Mouse (Mus musculus) forebrain, embryonic 10.5 days (tissue): ENCODE data around the gene Parp16. TPM values are rescaled to one million over a fixed set of nuclear protein-coding genes. Genes with fewer than 3 reads are reported as not detected.
"Not testable (repeated sequence)": the region's sequence is repeated elsewhere in the genome, so short reads cannot be mapped to it uniquely, and the experiment has no call there.

Source experiments
- DNase-seq: peaks from one replicate; pipeline ENCODE4 v3.0.0-alpha.2; 2017; ENCODE audit warnings: low spot score; ENCODE audit errors: extremely low spot score
- H3K27ac ChIP-seq: fragments of 300-500 bp; sonication (generic); 2 replicates; pipeline ENCODE4 v1.5.1; 2016; ENCODE audit warnings: mild to moderate bottlenecking
- H3K27me3 ChIP-seq: fragments of 300-500 bp; sonication (generic); 2 replicates; pipeline ENCODE4 v1.6.1; 2016; ENCODE audit warnings: mild to moderate bottlenecking; ENCODE audit not compliant: poor library complexity, severe bottlenecking
- H3K36me3 ChIP-seq: fragments of 300-500 bp; sonication (generic); replicated peaks from 2 replicates; pipeline ENCODE4 v1.6.1; 2016; ENCODE audit warnings: mild to moderate bottlenecking, moderate library complexity
- H3K4me1 ChIP-seq: fragments of 300-500 bp; sonication (generic); 2 replicates; pipeline ENCODE4 v1.6.1; 2016
- H3K4me3 ChIP-seq: fragments of 300-500 bp; sonication (generic); 2 replicates; pipeline ENCODE4 v1.5.1; 2016; ENCODE audit warnings: mild to moderate bottlenecking, moderate library complexity
- H3K9me3 ChIP-seq: fragments of 300-500 bp; sonication (generic); 2 replicates; pipeline ENCODE4 v1.6.1; 2016; ENCODE audit warnings: mild to moderate bottlenecking, moderate library complexity
- WGBS: fragments of 180-500 bp; shearing (Covaris S2); methylation state at CpG from one replicate; pipeline ENCODE4 v1.1.7; 2016; 5-methylcytosine and 5-hydroxymethylcytosine counted together
- polyA plus RNA-seq: library from polyadenylated mRNA; unstranded; fragments of >200 nt; fragmentation: Nextera tagmentation; extraction: Ambion mirVana; gene quantifications from 2 replicates; pipeline ENCODE4 v1.2.1, GENCODE M21; 2016

The Parp16 gene
- polyA plus RNA-seq, 1 experiment from 2014 or later = 8.5 TPM

DNA sequence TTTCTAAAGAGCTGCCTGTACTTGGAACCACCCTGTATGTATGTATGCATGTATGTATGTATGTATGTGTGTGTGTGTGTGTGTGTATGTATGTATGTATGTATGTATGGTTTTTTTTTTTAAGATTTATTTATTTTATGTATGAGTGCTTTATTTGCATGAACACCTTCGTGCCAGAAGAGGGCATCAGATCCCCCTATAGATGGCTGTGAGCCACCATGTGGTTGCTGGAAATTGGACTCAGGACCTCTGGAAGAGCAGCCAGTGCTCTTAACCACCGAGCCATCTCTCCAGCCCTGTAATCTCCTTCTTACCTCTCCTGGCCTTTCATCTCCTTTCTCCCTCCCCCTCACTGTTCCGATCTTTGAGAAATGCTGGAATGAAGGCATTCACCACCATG lies 25.2 kb downstream of the Parp16 start:
- H3K27ac ChIP-seq, H3K4me3 ChIP-seq, H3K9me3 ChIP-seq, H3K27me3 ChIP-seq, DNase-seq, H3K36me3 ChIP-seq: not testable (repeated sequence)
- peaks cover 33% of the 10 kb centered on the region for H3K4me1 ChIP-seq
- 47% methylated on average over 3 of the region's 3 CpGs for WGBS

DNA sequence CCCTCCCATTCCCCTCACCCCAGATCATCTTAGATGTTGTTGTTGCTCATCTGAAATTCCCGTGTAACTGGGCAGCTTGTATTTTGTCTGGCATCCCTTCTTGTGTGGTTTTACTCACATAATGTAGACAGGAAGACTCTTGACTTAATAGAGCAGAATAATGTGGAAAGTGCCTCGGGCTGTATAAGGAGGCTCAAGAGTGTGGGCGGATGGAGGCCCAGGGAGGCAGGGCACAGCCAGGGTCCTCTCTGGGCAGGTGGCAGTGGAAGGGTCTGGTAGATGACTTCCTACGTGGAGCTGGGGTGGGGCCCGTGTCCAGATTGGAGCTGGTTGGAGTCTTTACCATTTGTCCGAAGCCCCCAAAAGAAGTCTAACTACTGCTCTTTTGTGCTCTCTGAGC lies 28.8 kb downstream of the Parp16 start:
- H3K36me3 ChIP-seq = no peaks in the 10 kb centered on the region
- no peaks in the 10 kb centered on the region for H3K9me3 ChIP-seq
- H3K4me3 ChIP-seq = no peak overlapping the region
- H3K27ac ChIP-seq = no peak overlapping the region
- DNase-seq = no peak
- H3K27me3 ChIP-seq = no peaks in the 10 kb centered on the region
- WGBS = 87% methylated on average over 6 of the region's 6 CpGs
- H3K4me1 ChIP-seq = 0 out of 2 replicates have a peak, but pooled peaks cover 4% of the 10 kb centered on the region

- no peak overlapping the region for H3K4me3 ChIP-seq
Measured at GRCm38 (mm10) chr9:65225795-65226194, 30.6 kb downstream of the Parp16 start.

GRCm38 (mm10) chr9:65230250-65230649 lies 35.1 kb downstream of the Parp16 start:
- H3K9me3 ChIP-seq = no peaks in the 10 kb centered on the region
- H3K4me1 ChIP-seq = 0 out of 2 replicates have a peak, but pooled peaks cover 3% of the 10 kb centered on the region
- peaks cover 19% of the 10 kb centered on the region for H3K36me3 ChIP-seq
- H3K27me3 ChIP-seq = no peaks in the 10 kb centered on the region
- WGBS = 75% methylated on average over 6 of the region's 6 CpGs
- DNase-seq = no peak
- no peak overlapping the region for H3K4me3 ChIP-seq
- no peak overlapping the region for H3K27ac ChIP-seq

More at GRCm38 (mm10) chr9:65225795-65226194, 30.6 kb downstream of the Parp16 start:
- Histone ChIP-seq H3K36me3 (peaks cover 11% of the 10 kb centered on the region), H3K27ac (no peak overlapping the region), H3K9me3 (no peaks in the 10 kb centered on the region), H3K4me1 (0 out of 2 replicates have a peak, but pooled peaks cover under 1% of the 10 kb centered on the region), H3K27me3 (no peaks in the 10 kb centered on the region)
- peak; percentile 27 for DNase-seq
- WGBS = 29% methylated on average over 4 of the region's 4 CpGs

DNA sequence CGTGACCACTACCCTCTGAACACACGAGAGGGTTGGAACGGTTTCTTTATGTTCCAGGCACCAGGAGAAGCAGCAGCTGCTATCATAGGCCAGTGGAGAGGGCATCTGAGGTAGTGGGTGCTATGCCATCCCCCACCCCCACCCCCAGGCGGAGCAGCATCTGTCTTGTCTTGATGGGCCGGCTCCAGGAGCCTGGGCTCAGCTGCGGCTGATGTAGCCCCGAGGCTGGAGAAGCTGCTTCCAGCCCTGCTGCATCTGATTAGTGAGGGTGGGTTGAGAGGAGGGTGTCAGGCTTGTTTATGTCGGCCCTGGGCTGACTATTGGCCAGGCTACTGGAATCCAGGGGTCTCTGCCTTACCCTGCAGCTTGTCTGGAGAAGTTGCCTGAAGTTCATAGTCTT lies 36.1 kb downstream of the Parp16 start:
- WGBS = 68% methylated on average over 8 of the region's 8 CpGs
- 0 out of 2 replicates have a peak, but pooled peaks cover 3% of the 10 kb centered on the region for H3K4me1 ChIP-seq
- no peak overlapping the region for H3K4me3 ChIP-seq
- peaks cover 23% of the 10 kb centered on the region for H3K36me3 ChIP-seq
- H3K27ac ChIP-seq = peak overlapping the region; percentile 13; the same call in 1 of the 2 replicates
- no peaks in the 10 kb centered on the region for H3K27me3 ChIP-seq
- no peaks in the 10 kb centered on the region for H3K9me3 ChIP-seq
- DNase-seq = no peak

- 0 out of 2 replicates have a peak, but pooled peaks cover 3% of the 10 kb centered on the region for H3K4me1 ChIP-seq
- no peak overlapping the region for H3K4me3 ChIP-seq
- no peak overlapping the region for H3K27ac ChIP-seq
- no peaks in the 10 kb centered on the region for H3K27me3 ChIP-seq
- WGBS = 93% methylated on average over 9 of the region's 9 CpGs
- H3K36me3 ChIP-seq = peaks cover 28% of the 10 kb centered on the region
- H3K9me3 ChIP-seq = no peaks in the 10 kb centered on the region
- DNase-seq = no peak
Measured at GRCm38 (mm10) chr9:65233243-65233985, 38.3 kb downstream of the Parp16 start.

- Histone ChIP-seq H3K4me1 (0 out of 2 replicates have a peak, but pooled peaks cover 3% of the 10 kb centered on the region), H3K36me3 (peaks cover 31% of the 10 kb centered on the region), H3K9me3 (no peaks in the 10 kb centered on the region), H3K27ac (no peak overlapping the region), H3K4me3 (no peak overlapping the region), H3K27me3 (no peaks in the 10 kb centered on the region)
- DNase-seq = no peak
- WGBS = 88% methylated on average over 3 of the region's 3 CpGs
Measured at GRCm38 (mm10) chr9:65234734-65235133, 39.6 kb downstream of the Parp16 start.

- Histone ChIP-seq H3K27me3 (no peaks in the 10 kb centered on the region), H3K36me3 (peaks cover 22% of the 10 kb centered on the region), H3K9me3 (no peaks in the 10 kb centered on the region)
Measured at GRCm38 (mm10) chr9:65235601-65236000, 40.4 kb downstream of the Parp16 start.

DNA sequence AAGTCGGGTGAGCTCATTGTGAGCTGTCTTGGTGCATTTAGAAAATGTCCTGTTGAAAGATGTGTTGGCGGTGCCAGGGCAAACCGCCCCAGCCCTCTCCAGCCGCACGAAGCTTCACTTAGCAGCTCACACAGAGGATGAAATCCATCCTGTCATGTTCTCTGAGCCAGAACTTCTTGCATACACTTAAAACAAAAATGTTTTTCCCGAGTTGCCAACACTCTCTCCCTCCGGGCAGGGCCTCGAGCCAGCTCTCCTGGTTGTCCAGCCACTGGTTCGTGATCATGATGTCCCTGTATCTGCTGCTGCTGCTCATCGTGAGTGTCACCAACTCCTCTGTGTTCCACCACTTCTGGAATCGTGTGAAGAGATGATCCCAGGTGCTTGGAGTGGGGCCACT lies 42.5 kb downstream of the Parp16 start:
- H3K27ac ChIP-seq = no peak overlapping the region
- no peak overlapping the region for H3K4me3 ChIP-seq
- 91% methylated on average over 11 of the region's 11 CpGs for WGBS
- H3K27me3 ChIP-seq = no peaks in the 10 kb centered on the region
- no peak for DNase-seq
- H3K36me3 ChIP-seq = peaks cover 19% of the 10 kb centered on the region
- H3K9me3 ChIP-seq = no peaks in the 10 kb centered on the region
- peaks cover 6% of the 10 kb centered on the region; the same call in 1 of the 2 replicates for H3K4me1 ChIP-seq

More at GRCm38 (mm10) chr9:65235601-65236000, 40.4 kb downstream of the Parp16 start:
- WGBS = 66% methylated on average over 1 of the region's 1 CpGs
- Histone ChIP-seq H3K4me3 (no peak overlapping the region), H3K4me1 (peaks cover 4% of the 10 kb centered on the region; the same call in 1 of the 2 replicates), H3K27ac (no peak overlapping the region)
- DNase-seq = no peak

DNA sequence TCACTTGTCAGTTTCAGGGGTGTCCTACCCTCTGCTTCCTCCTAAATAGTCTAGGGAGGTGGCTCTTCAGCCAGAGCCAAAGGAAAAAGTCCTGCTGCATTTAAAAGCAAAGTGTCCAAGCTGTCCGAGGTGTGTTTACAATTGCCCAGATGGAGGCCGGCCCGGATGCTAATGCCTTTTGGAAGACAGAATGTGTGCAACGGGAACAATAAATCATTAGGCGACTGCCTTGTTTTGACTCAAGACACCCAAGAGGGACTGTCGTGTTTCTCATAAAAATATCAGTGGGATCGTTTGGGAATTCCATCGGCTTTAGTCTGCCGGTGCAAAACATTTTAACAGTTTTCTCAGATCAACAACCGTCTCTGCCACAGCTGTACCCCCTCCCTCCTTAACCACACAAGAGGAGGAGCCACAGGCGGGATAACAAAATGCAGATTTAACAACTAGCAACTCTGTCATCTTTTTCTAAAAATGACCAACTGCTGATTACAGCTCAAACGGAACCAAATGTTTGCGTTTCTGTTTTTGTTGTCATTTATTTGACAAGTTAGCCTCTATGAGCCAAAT lies 43.1 kb downstream of the Parp16 start:
- Histone ChIP-seq H3K4me3 (no peak overlapping the region), H3K36me3 (peaks cover 15% of the 10 kb centered on the region), H3K27me3 (no peaks in the 10 kb centered on the region), H3K9me3 (no peaks in the 10 kb centered on the region), H3K4me1 (peaks cover 11% of the 10 kb centered on the region), H3K27ac (no peak overlapping the region)
- no peak for DNase-seq
- 89% methylated on average over 13 of the region's 13 CpGs for WGBS

- Histone ChIP-seq H3K27me3 (no peaks in the 10 kb centered on the region), H3K4me3 (no peak overlapping the region), H3K4me1 (peaks cover 18% of the 10 kb centered on the region), H3K36me3 (peaks cover 12% of the 10 kb centered on the region), H3K9me3 (no peaks in the 10 kb centered on the region), H3K27ac (no peak overlapping the region)
- 93% methylated on average over 4 of the region's 4 CpGs for WGBS
- DNase-seq = no peak
Measured at GRCm38 (mm10) chr9:65239176-65239575, 44.0 kb downstream of the Parp16 start.

- Histone ChIP-seq H3K4me3 (no peak overlapping the region), H3K36me3 (peaks cover 12% of the 10 kb centered on the region), H3K27ac (no peak overlapping the region), H3K27me3 (no peaks in the 10 kb centered on the region), H3K4me1 (peaks cover 22% of the 10 kb centered on the region), H3K9me3 (no peaks in the 10 kb centered on the region)
- DNase-seq = no peak
- WGBS = 92% methylated on average over 5 of the region's 5 CpGs
Measured at GRCm38 (mm10) chr9:65239731-65240130, 44.6 kb downstream of the Parp16 start.

DNA sequence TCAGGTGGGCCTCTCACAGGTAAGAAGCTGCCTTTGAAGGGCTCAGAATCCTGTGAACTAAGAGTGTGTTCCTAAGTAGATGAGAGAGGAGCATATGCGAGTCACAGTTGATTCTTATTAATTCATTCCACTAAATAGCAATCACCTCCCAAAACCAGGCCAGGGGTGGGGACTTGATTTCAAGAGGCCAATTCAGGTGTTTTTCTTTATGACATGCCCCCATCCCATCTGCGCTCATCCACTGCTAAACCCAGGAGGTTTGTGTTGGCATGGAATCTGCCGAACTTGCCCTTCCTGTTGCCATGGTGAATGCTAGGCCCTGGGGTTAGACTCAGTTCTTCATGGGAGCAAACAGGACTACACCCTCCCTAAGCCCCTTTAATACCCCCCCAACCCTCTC lies 45.4 kb downstream of the Parp16 start:
- DNase-seq = no peak

More for the DNA sequence above, 45.4 kb downstream of the Parp16 start:
- WGBS = 87% methylated on average over 3 of the region's 3 CpGs
- H3K4me1 ChIP-seq = peaks cover 22% of the 10 kb centered on the region
- no peaks in the 10 kb centered on the region for H3K27me3 ChIP-seq
- H3K27ac ChIP-seq = no peak overlapping the region
- H3K9me3 ChIP-seq = no peaks in the 10 kb centered on the region
- H3K36me3 ChIP-seq = peaks cover 12% of the 10 kb centered on the region
- no peak overlapping the region for H3K4me3 ChIP-seq
